Mouse (Mus musculus): Measurements from ENCODE around the gene Tnrc6a. TPM values are rescaled to one million over a fixed set of nuclear protein-coding genes. Genes with fewer than 3 reads are reported as not detected.
"Not testable (repeated sequence)": the region's sequence is repeated elsewhere in the genome, so short reads cannot be mapped to it uniquely, and the experiment has no call there.

The Tnrc6a gene
- 10 to 100 TPM; 58.4 to 58.8 TPM for total RNA-seq (2021)
- long read RNA-seq, full-length matches to known transcripts: 1 of 15 reads
- long read RNA-seq, partial matches to known transcripts: 13 of 15 reads
- long read RNA-seq, other reads (novel, unspliced or antisense): 1 of 15 reads

DNA sequence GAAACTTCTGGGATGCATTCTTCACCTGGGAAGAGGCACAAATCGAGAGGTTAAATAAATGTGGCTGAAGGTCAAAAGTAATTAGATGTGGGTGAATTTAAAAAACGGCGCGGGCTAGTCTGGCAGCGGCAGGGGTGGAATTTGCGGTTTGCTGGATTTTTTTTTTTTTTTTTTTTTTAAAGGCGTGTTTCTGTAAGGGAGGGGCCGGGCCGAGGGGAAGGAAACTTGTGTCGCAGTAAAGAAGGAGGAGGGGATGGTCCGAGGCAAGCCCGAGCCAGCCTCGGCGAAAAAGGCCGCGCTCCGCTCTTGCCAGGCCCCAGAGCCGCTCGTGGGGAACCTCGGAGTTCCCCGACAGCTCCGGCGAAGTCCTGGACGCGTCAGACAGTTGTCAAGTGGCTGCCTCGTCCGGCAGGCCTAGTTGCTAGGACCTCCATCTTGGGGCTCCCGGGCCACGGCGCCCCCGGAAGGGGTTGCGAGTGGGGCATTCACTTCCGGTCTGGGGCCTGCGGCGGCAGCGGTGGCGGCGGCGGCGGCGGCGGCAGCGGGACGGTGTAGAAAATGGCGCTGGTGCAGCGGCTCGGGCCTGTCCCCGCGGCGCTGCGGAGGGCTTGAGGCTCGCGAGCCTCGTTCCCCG lies at the start of gene Tnrc6a:
TSS of gene Tnrc6a (plus strand) at position 221 of the 634 bp plus-strand sequence.
- DNase-seq (ENCODE audit: low spot score in 2 of 2): peak; percentile 91 to 93

DNA sequence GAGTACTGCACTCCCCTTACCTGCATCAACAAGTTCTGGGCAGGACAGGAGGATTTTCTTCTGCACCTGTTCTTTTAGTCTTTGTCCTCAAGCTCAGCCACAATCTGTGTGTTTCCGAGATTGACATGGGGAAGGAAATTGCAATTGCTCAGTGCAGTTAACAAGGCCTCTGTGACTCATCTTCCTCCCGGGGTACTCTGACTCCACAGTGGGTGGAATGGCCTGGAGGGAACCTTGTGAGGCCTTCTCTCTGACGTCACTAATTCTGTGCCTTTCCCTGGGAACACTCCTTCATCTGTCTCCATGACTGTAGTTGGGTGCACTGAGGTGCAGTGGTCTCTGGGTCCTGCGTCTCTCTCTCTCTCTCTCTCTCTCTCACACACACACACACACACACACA lies 41.4 kb upstream of the Tnrc6a start:
- no peak for DNase-seq (ENCODE audit: low spot score in 2 of 2)

DNA sequence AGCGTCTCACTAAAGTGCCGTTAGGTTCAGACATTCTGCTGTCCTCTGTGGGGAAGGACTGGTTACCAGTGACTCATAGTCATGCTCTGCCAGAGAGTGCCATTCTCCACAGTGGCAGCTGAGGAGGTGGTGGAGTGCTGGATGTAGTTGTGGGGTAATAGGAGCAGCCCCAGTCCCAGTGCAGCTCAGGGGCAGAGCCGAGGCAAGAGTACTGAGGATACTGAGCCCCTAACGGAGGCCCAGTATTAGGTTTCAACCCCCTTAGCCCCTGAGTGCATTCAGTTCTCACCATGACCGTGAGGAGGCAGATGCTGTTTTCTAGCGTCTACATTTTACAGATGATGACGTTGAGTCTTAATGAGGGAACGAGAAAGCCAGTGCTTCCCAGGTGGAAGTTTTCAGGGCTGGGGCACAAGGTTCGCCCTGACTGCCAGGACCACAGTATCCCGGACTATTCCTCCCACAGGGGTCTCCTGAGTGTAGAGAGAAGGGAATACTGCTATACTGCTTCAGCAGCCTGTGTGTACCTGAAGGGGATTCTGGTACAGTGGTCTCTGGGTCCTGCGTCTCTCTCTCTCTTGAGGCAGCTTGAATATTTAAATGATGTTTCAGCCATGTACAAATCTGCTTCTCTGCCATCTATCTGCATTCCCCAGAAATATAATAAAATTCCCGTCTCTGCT lies 40.1 kb upstream of the Tnrc6a start:
- peak; percentile 8 to 21 for DNase-seq (ENCODE audit: low spot score in 2 of 2)

DNA sequence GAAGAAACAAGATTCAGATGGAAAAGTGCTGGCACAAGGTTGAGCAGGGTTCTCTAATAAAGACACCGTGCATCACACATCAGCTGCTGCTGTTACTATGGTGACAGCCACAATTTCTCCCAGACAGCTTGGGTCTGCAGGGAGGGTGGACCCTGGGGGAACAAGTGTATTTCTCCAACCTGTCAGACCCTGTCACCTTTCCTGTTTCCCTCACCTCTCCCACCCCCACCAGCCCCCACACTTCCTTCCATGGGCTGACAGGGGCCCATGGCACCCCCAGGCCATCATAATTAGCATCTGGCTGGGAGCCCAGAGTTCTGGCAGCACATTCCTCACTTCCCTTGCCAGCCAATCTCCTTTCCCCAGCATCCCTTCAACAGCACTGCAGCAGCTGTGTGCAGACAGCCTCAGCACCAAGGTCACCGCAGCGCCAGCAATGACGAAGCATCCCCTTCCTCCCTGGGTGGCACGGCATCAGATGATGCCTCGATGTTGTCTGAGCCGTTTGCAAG lies 39.4 kb upstream of the Tnrc6a start:
- DNase-seq (ENCODE audit: low spot score in 2 of 2): peak; percentile 80 to 82

DNA sequence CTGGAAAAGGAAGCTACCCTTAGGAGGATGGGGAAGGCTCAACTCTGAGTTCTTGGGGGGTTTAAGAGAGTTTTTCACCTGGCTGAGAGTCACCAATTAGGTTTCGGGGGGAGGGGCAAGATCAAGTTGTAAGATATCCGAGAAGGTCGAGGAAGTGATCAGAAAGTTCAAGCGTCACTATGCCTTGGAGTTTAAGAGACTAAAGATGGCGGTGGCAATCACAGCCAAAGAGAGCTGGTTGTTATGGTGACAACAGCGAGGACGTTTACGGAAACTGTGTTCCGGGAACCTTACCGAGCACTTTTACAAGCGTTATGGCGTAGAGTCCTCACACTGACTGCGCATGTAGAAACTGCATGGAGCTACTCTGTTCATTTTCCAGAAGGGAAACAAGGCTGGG lies 39.0 kb upstream of the Tnrc6a start:
- peak; percentile 32 to 33 for DNase-seq (ENCODE audit: low spot score in 2 of 2)

DNA sequence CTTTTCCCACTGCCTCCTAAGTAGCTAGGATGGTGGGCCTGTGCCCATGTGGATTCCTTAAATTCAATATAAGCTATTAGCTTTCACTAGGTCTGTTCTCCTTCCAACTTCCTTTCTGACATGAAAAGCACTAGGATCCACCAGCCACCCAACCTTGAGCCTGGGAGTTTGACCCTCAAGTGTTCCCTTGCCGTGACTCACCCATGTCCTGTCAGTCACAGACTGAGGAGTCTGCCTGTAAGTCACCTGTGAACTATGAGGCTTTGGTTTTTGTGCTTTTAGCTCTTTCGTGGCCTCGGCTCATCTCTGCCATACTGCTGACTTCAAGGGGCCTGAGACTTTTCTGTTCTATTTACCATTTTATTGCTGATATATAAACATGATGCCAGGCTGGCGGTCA lies 34.8 kb upstream of the Tnrc6a start:
- no peak for DNase-seq (ENCODE audit: low spot score in 2 of 2)

DNA sequence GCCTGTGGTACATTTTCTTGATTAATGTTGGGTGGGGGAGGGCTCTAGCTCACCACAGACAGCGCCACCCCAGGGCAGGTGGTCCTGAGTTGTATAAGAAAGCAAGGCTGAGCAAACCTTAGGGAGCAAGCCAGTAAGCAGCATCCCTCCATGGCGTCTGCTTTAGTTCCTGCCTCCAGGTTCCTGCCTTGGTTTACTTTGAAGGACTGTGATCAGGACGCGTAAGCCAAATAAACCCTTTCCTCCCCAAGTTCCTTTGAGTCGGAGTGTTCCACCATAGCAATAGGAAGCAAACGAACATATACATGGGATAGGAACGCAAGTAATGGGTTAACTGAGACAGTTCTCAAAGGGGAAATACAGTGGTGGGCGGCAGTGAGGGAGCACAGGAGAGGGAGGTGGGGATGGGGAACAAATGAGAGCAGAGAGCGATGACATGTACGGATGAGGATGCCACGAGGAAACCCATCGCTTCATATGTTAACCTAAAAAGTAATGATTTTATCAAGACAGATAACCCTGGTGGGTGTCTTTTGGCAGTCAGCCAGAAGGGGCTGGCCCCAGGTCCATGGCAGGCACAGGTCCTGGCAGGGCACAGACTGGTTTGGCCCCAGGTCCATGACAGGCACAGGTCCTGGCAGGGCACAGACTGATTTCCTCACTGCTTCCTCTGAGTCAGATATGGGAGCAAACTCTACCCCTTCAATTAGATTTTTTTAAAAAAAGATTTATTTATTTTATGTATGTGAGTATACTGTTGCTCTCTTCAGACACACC lies 27.2 kb upstream of the Tnrc6a start:
- no peak for DNase-seq (ENCODE audit: low spot score in 2 of 2)

DNA sequence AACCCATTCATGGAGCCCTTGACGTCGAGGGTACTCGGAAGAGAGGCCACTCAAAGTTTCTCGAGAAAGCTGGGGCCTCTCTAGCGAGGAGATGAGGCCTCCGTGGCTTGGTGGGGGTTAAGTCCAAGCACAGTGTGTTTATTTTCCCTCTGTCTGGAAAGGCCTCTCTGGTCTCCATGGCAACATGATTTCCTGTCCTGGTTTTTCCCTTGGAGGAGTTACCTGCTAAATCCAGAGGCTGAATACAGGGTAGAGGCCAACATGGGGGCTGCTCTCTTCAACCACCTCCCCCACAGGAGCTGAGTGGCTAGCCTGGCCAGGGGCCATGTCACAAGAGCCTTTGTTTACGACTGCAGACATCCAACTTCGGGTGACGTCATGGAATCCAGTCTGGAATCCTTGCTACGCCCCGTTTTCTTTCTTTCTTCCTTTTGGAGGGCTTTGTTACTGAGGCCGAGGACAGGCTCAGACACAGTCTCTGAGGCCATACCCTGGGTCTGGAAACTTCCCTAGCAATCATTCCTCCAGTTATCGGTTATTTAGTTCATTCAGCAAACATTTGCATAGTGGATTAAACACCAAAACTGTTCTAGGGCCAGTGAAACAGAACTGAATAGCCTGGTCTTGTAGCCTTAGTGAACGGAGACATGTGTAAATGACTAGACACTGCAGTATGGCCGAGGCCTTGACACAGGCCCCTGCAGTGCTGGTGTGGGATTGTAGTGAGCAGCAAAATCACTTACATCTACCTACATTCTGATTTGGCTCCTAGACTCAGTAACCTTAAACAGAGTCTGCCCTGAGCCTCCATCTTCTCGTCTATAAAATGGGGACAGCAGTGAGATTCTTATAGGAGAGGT lies 25.6 kb upstream of the Tnrc6a start:
- peak; percentile 54 to 64 for DNase-seq (ENCODE audit: low spot score in 2 of 2)

DNA sequence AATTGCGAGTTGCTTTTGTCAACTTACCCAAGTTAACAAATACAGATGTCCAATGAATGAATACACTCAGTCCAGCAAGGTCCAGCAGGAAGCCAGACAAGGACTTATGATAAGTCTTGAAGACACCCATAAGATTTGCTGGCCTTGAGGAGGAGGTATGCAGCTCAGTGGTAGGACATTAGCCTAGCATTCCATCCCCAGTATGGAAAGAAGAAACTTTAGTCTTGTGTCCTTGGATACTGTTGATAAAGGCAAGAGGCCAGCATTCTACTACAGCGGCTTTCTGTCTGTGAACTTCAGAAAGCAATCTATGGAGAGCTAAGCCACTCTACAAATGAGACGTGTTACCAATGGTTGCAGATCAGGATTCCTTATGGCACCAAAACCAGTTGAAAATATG lies 22.4 kb upstream of the Tnrc6a start:
- no peak for DNase-seq (ENCODE audit: low spot score in 2 of 2)

DNA sequence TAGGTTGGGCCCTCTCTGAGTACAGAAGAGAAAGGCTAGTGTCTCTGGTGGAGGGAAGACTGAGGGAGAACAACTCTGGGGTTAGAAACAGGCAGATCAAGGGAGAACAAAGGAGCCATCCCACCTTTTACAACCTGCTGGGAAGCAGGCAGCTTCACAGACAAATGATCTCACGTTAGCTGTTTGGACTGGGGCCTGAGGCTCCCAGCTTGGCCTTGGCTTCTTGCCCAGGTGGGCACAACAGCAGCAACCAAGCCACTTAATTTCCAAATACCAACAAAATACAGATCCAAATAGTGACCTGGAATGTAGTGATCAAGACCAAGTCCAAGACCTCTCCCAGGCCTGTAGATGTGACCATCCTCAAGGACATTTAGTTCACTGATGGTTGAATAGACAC lies 18.3 kb upstream of the Tnrc6a start:
- DNase-seq (ENCODE audit: low spot score in 2 of 2): not testable (repeated sequence)

DNA sequence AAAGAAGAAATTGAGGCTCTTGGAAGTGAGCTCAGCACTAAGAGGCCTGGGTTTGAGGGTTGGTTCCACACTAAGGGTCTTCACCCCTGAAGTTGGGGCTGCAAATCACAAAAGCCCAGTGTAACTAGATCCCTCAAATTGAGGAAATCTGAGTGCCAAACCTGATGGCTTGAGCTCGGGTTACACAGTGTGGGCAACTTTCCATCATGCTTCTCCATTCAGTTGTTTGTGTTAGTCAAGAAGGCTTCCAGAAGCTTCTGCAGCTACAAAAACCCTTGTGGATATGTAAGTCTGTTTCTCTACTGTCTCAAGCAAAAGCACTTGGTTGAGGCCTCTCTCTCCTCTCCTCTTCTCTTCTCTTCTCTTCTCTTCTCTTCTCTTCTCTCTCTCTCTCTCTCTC lies 17.8 kb upstream of the Tnrc6a start:
- no peak for DNase-seq (ENCODE audit: low spot score in 2 of 2)

DNA sequence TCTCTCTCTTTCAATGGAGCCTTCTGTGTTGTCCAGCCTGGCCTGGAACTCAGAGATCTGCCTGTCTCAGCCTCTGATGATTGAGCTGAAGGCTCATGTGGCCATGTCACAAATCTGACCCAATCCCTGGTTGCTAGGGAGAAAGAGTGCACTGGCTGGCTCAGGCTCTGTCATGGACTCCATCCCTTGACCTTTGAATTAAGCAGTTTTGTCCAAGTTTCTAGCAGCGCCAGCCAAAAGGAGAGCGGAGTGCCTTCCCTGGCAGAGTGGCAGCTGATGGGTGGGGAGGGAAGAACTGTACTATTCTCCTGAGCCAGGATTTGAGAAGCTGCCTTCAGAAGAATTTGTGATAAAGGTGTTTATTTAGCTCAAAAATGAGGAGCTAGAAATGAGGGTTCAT lies 17.4 kb upstream of the Tnrc6a start:
- DNase-seq (ENCODE audit: low spot score in 2 of 2): no peak

DNA sequence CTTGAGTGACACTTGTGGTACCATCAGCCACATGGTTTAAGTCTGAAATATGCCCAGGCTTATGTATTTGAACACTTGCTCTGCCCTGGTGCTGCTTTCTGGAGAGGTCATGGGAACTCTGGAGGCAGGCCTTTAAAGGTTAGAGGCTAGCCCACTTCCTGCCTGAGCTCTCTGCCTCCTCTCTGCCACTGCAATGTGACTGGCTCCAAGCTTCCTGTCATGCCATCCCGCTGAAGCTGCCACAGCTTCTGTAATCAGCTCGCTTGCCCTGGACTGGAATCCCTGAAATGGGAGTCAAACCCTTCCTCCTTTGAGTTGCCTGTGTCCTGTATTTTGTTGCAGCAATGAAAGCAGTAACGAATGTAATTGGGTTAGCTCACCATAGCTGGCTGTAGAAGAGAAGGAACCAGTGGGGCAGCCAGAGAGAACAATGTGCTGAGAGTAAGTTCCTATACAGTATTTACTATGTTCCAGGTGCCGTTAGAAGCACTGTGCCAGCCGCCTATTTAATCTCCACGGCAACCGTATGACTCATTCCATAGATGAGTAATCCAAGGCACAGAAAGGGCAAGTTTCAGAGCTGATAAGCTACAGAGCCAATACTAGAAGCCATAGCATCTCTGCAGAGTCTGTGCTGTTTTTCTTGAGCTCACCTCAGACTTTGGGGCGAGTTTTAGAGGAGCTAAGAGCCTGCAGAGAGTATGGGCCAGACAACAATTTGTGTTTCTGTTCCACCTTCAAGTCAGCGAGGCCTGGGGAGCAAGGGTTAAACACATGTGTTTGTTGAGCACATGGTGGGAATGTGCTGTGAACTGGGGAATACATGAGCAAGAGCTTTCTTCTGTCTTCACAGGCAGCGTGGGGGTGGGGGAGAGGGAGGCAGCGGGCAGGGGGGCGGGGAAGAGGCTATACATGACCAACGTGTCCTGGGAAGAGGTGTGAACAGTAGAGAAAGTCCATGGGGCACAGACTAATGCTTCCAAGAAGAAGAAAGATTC lies 15.3 kb upstream of the Tnrc6a start:
- no peak for DNase-seq (ENCODE audit: low spot score in 2 of 2)

DNA sequence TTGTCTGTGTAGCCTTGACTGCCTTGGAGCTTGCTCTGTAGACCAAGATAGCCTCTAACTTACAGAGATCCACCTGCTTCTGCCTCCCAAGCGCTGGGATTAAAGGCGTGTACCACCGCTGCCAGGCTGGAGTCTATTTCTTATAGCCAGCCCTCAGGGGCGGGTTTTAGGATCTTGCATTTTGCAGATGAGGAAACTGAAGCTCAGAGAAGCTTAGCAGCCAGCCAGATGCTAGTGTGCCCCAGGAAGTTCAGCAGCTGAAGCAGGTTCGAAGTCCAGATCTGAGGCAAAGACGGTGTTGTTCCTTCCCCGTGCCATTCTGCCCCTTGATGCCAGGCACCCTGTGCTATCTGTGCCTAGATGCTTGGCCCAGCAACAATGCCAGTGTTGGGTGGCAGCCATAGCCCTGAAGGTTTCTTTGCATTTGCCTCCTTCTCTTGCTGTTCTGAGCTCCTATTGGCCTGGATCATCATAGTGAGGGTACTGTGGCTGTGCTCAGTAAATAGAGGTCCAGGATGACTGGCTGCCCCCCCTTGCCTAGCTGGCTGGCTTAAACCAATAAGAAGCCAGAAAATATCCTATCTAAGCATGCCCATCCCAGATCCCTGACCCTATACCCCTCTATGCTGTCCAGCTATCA lies 14.2 kb upstream of the Tnrc6a start:
- DNase-seq (ENCODE audit: low spot score in 2 of 2): no peak

DNA sequence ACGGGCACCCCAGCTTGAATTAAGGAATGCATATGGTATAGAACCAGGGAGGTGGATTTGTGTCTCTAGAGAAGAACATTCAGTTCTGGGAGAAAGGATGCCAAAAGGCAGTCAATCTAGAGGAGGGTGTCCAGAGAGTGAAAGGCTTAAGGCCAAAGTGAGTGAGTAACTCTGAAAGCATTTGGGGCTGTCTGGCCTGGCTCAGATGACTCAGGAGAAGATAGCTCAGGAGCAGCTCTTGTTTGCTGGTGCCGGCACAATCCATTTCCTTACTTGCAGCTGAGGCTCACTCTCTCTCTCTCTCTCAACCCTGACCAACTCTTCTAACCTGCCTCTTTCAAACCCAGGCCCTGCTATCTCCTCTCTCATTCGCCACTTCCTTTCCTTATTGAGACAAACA lies 13.6 kb upstream of the Tnrc6a start:
- DNase-seq (ENCODE audit: low spot score in 2 of 2): no peak

DNA sequence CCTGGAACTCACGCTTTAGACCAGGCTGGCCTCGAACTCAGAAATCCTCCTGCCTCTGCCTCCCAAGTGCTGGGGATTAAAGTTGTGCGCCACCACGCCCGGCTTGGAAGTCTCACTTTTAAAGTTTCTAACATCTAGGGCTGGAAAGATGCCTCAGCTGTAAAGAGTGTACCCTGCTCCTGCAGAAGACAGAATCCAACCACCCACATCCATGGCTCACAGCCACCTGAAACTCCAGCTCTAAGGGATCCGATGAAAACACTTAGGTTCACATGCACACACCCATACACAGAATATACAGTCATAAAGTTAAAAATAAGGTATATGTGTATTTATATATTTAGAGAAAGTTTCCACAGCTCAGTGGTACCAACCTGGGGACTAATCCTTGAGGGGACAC lies 10.1 kb upstream of the Tnrc6a start:
- DNase-seq (ENCODE audit: low spot score in 2 of 2): no peak

DNA sequence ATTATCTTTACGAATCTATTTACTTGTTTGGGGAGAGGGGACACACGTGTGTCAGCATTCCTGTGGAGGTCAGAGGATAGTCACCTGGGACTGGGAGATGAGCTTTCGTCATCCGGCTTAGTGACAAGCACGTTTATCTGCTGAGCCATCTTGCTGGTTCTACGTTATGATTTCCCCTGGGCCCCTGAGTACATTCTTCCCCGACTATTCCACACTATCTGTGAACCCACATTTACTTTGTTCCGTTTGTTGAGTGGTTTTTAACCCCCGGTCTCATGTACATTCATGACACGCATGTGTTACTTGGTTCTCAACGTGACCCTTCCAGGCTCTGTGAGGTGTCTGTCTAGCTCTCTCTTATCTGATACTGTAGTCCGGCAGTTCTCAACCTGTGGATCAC lies 6.9 kb upstream of the Tnrc6a start:
- no peak for DNase-seq (ENCODE audit: low spot score in 2 of 2)

DNA sequence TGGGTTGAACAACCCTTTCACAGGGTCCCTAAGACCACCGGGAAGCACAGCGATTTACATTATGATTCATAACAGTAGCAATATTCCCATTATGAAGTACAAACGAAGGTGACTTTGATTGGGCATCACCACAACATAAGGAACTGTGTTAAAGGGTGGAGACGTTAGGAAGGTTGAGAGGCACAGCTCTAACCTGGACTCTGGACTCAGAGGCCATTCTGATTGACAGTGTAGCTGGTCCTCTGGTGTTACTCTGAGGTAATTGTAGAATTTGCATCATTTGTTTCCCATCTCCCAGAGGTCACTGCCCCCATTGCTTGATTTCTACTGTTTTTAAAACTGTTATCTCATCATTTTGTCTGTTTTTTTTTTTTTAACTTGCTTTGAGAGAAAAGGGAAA lies 6.5 kb upstream of the Tnrc6a start:
- DNase-seq (ENCODE audit: low spot score in 2 of 2): no peak

DNA sequence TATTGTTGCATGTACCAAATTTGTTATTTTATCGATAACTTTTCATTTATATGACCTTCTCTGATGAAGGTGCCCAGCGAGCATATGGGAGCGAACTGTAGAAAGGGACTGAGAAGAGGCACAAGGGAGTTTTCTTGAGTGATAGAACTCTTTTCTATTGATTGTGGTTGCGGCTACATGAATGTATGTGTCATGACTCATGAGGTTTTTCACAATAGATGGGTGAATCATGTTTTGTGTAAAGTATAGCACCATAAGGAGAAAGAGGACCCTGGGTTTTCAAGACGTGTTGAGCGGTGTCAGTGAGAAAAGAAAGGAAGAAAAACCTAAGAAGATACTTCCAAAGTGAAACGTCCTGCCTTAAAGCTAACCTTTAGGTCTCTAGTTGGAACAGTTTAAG lies 3.2 kb upstream of the Tnrc6a start:
- DNase-seq (ENCODE audit: low spot score in 2 of 2): no peak

All from layer of hippocampus, postnatal 10 days (tissue).